Mouse (Mus musculus) gastrocnemius, adult 18-20 months (tissue): ENCODE data around the gene Rapgef2. TPM values are rescaled to one million over a fixed set of nuclear protein-coding genes. Genes with fewer than 3 reads are reported as not detected.
"Not testable (repeated sequence)": the region's sequence is repeated elsewhere in the genome, so short reads cannot be mapped to it uniquely, and the experiment has no call there.

Experiments
- DNase-seq: peaks from one replicate; pipeline ENCODE4 v3.0.0; 2021; ENCODE audit warnings: low spot score
- total RNA-seq, 2 experiments: library from RNA; stranded (reverse); gene quantifications; 2 replicates each; pipeline ENCODE4 v1.2.3; 2021

The Rapgef2 gene
- total RNA-seq, 2 experiments from 2014 or later, result 15.8 to 16.7 TPM

- DNase-seq, result no peak
Measured at GRCm38 (mm10) chr3:79234485-79234884, 51.8 kb downstream of the Rapgef2 start.

- DNase-seq, result peak; percentile 52
Measured at GRCm38 (mm10) chr3:79233478-79234415, 52.6 kb downstream of the Rapgef2 start.

- DNase-seq, result no peak
Measured at GRCm38 (mm10) chr3:79230718-79231117, 55.6 kb downstream of the Rapgef2 start.

DNA sequence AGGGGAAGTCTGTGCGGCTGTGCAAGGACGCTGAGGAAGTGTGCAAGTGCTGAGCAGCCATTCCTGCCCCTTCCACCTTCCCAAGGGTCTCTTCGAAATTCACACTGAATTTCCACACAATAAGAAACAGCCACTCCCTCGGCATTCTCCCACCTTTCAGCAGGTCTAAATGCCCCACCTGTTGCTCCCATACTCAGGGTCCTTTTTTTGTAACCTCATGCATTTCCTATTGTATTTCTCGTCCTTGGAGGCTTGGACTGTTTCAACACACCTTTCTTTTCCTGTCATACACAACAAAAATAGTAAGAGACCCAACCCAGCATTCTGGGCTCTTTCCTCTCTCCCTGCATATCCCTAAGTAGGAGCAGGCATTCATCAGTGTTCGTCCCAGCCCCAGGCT is 56.8 kb downstream of the Rapgef2 start:
- no peak for DNase-seq

DNA sequence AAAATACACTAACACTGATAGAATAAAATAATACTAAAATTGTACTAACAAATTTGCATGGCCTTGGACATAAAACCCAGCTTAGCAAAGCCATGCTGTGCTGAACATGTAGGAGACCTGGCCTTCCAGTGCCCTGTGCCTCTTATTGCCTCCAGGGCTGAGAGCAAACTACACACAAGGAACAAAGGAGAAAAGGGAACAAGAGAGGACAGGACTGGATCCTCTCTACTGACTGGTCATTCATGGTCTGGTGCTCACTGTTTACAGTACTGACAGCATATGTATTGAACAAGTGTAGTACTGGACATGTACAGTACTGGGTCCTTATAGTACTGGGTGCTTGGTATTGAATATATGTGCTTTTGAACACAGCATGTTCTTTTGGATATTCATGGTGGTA is 58.0 kb downstream of the Rapgef2 start:
- DNase-seq, result no peak

GRCm38 (mm10) chr3:79227356-79228088 is 58.8 kb downstream of the Rapgef2 start:
- no peak for DNase-seq

- DNase-seq, result not testable (repeated sequence)
Measured at GRCm38 (mm10) chr3:79226807-79227206, 59.5 kb downstream of the Rapgef2 start.

DNA sequence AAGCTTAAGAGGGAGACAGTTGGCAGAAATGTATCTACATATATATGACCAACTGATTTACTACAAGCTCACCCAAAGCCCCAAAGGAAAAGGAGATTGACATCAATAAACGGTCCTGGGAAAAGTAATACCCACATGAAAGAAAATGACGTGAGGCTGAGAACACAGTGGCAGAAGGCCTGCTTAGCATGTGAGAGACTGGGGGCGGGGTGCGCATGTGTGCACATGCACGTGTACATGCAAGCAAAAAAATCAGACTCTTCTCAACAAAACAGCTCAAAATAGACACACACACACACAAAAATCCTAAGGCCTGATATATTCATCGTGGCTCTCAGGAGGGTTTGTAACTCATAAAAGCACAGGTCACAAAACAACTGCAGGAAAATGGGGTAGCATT is 60.4 kb downstream of the Rapgef2 start:
- DNase-seq, result no peak

DNA sequence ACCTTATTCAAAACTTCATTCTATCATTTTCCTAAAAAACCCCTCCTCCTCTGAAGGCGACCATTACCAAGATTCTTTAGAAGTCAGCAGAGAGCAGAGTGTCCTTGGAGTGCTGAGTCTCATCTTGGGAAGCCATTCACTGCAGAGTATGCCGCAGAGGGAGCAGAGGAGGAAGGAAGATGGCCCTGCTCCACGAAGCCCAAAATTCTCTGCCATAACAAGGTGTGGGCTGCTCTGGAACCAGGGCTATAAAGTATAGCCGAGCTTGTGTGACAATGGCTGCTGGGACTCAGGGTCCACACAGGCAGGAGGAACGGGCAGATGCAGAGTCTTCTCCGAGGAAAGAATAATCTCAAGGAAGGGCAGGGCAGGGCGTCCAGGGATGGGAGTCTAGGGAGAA is 62.0 kb downstream of the Rapgef2 start:
- no peak for DNase-seq

GRCm38 (mm10) chr3:79223281-79223680 is 63.0 kb downstream of the Rapgef2 start:
- DNase-seq, result no peak

DNA sequence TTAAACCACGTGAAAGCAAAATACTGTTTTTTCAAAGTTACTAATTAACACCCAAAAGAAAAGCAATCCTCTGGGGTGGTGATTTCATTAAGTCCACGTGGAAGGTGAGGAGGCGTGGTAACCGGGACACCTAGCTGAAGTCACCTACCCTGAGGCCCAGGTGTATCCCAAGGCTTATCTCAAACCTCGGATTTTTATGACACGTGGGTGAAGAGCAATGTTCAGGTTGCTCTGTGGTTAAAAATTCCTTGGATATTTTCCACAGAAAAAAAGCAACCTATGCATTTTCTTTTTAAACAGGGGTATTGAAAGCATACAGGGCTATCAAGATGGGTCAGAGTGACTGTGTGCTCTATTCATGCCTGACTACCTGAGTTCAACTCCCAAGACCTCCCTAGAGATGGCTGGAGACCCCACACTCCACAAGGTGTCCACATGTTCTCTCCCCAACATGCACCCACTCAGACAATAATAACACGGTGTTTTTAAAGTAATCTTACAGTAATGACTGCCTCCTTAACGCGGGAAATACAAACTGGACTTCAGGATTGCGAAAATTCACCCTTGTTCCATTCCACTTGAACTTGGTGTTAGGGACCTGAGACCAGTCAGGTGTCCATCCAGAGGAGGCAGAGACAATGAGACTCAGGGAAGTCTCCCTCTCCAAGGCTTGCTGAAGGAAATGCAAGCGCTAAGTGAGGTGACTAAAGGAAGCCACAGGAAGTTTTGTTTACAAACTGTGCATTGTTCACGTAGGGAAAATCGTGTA is 63.9 kb downstream of the Rapgef2 start:
- DNase-seq, result no peak

GRCm38 (mm10) chr3:79221296-79222191 is 64.8 kb downstream of the Rapgef2 start:
- DNase-seq, result peak; percentile 70

DNA sequence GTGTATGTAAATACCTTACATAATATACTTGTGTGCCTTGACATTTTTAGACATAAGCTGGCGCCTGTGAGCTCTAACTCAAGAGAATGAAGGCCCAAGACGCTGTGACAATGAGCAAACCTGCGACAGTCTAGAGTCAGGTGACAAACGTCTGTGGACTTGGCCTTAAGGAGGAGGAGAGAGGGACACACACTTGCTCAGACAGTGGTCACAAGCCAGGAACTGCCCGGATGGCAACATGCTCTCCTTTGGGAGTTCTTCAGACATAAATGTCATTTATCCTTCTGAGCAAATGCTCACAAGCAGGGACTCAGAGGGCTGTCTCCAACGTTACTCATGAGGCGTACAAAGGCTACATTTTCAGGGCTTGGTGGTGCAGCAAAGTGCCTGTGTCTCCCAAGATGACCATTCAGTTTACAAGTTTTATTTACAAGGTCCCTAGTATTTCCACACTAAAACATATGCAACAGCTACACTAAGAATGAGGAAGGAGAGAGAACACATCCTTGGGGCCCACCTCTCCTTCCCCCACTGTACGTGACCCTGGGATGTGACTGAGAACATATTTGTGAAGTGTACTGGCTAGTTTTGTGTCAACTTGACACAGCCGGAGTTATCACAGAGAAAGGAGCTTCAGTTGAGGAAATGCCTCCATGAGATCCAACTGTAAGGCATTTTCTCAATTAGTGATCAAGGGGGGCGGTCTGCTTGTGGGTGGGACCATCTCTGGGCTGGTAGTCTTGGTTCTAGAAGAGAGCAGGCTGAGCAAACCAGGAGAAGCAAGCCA is 67.0 kb downstream of the Rapgef2 start:
- no peak for DNase-seq

DNA sequence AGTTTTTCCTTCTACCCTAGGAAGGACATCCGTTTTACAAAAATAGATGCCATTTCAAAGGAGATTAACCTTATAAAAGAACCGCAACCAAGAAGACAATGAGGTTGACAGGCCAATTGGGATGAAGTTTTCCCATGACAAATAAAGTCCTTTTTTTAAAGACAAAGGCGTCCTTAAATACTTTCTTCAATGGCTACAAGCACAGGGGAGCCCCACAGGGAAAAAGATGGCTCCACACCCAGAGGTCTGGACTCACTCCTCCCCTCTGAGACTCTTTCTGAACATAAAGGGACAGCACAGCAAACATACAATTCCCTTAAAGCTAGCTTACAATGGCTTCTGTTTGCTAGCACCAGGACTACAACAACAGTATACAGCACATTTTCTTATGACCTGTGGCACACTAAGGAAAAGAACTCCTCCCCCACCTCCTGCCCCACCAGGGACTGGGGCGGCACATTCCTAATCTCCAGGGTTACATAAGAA is 67.7 kb downstream of the Rapgef2 start:
- DNase-seq, result no peak

- no peak for DNase-seq
Measured at GRCm38 (mm10) chr3:79210243-79210642, 76.1 kb downstream of the Rapgef2 start.

DNA sequence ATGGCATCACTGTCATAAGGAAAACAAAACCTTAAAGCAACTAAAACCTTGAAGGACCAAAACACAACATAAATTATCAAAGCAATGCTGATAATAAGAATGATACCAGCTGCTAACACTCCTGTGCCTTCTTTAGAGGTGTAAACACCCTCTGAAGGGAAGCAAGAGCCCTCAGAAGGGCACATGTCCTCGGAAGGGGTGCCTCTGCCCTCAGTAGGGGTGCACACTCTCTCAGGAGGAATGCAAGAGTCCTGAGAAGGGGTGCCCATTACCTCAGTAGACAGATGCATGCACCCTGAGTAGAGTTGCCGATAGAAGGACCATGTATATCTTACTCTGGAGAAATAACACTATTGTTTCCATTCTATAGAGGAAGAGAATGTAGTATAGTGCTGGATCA is 79.1 kb downstream of the Rapgef2 start:
- DNase-seq, result no peak

GRCm38 (mm10) chr3:79206524-79206923 is 79.8 kb downstream of the Rapgef2 start:
- DNase-seq, result no peak

DNA sequence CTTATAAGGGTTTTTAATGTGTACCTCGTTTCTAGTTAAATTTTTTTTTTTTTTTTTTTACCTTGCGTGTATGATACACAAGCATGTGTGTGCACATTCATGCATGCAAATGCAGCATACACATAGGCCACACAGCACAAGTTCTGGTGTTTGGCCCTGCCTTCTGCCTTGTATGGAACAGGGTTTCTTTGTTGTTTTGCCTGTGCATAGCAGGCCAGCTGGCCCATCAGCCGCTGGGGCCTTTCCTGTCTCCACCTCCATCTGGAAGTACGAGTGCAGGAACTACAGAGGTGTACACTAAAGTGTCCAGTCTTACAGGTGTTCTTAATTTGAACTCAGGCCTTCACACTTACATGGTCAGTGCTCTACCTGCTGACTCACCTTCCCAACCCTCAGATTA is 80.3 kb downstream of the Rapgef2 start:
- no peak for DNase-seq

DNA sequence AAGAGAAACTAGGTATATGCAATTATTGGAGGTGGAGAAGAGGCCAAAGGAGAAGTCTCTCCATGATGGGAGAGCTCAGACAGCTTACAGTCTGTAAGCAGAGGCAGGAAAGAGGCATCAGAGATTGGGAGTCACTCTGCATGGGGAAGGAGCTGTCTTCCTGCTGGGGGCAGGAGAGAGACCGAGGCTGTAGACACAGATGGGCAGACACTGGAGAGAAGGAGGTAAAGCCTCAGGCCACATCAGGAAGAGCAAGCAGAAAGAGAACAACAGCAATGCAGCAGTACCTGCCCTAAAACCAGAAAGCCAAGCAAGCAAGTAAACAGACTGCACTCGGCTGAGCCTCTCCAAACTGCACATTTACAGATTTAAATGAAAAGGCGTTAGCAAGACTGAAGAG is 81.2 kb downstream of the Rapgef2 start:
- no peak for DNase-seq

GRCm38 (mm10) chr3:79204261-79204660 is 82.1 kb downstream of the Rapgef2 start:
- DNase-seq, result no peak
